Mouse (Mus musculus): ENCODE results near the gene Zfp598. TPM values are rescaled to one million over a fixed set of nuclear protein-coding genes. Genes with fewer than 3 reads are reported as not detected.
"Not testable (repeated sequence)": the region's sequence is repeated elsewhere in the genome, so short reads cannot be mapped to it uniquely, and the experiment has no call there.

Zfp598 gene
- polyA plus RNA-seq, 1 experiment, result 7.3 TPM

DNA sequence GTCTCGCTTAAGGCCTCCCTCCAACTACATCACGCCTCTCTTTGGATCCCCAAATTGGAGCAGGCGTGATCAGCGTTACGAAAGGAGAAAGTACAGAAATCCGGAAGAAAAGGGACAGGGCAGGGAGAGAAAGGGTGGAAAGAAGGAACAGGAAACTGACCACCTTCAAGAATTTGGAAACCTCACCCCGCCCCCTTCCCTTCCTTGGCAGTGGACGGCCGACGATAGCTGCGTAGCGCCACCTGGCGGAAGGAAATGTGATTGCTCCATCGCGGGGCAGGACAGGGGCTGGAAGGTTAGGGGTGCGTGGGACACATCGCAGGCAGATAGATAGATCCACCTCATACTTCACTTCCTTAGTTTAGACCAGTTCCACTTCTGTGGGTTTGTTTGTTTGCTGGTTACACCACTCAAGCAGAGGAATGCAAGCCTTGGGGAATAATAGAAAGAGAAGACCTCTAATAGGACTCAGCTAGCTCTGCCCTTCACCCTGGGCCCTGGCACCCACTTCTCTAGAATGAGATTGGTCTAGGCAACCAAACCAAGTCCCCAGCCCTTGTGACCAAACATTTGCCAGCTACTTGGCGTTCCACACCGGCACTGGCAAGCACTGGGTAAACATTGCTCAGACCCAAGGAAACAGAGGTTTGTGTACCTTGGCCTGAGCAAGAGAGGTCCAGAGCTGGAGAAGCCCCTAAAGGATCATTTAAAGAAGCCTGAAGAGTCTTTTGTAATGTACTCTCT, 15.3 kb upstream of the Zfp598 start:
- Histone ChIP-seq H3K9me3 (ENCODE audit: control insufficient read depth, low read length) (no peaks in the 10 kb centered on the region), H3K27me3 (ENCODE audit: control insufficient read depth) (peaks cover 79% of the 10 kb centered on the region), H3K4me1 (ENCODE audit: control insufficient read depth) (peaks cover 18% of the 10 kb centered on the region), H3K36me3 (ENCODE audit: control insufficient read depth) (no peaks in the 10 kb centered on the region), H3K4me3 (replicated peaks) (no peak overlapping the region)
- TF ChIP-seq TAL1 (IDR thresholded peaks at IDR 0.05; ENCODE audit: low read length), result no peak

DNA sequence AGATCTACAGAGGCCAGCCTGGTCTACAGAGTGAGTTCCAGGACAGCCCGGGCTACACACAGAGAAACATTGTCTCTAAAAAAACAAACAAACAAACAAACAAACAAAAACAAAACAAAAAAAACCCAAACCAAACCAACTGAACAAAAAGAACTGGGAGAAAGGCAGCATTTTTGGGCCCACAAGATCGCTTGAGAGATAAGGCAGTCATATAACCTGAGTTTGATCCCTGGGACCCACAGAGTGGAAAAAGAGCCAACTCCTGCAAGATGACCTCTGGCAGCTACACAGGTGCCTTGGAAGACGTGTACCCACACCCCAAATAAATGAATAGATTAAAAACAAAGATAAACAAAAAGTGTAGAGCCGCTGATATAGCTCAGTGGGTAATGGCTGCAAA, 14.5 kb upstream of the Zfp598 start:
- TF ChIP-seq GATA1 (IDR thresholded peaks at IDR 0.05; ENCODE audit: low read length) (peak; percentile 79), TAL1 (IDR thresholded peaks at IDR 0.05; ENCODE audit: low read length) (no peak)

DNA sequence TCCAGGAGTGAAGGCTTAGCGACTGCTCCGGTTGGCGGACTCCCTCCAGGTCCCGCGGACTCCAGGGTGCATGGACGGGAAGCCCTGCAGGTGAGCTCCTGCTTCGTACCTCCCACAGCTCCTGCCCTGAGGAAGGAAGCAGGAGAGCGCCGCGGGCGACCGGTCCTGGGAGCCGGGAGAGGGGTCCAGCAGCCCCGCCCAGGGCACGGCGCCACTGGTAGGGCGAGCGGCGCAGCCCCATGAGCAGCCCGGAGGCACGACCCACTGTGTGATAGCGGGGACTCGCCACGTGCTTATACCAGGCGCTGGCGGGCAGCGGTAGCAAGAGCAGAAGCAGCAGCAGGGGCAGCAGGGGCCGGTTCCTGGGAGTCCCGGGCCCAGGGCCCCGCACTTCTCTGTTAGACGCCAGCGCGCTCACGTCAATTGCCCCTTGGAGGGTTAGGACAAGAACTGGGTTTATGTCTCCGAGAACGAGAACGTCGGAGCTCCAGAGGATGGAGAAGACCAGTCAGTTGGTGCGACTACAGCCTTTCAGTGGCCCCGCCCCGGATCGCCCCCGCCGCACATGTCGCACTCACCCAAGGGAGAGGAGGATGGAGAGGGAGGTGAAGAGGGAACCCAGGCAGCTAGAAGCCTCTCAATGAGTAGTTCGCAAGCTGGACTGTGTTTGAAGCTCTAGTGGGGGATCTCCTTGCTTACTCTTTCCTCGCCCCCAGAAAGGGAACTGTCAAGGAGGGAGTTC, 11.3 kb upstream of the Zfp598 start, which contains the start of gene Npw:
Gene Npw (minus strand): TSS at position 441 of the 742 bp plus-strand sequence.
- Histone ChIP-seq H3K9me3 (ENCODE audit: control insufficient read depth, low read length) (no peaks in the 10 kb centered on the region), H3K27me3 (ENCODE audit: control insufficient read depth) (peaks cover 53% of the 10 kb centered on the region), H3K4me1 (ENCODE audit: control insufficient read depth) (peaks cover 9% of the 10 kb centered on the region), H3K36me3 (ENCODE audit: control insufficient read depth) (no peaks in the 10 kb centered on the region), H3K4me3 (replicated peaks) (no peak within 1 kb of the TSS)
- no peak for TF ChIP-seq GATA1 (IDR thresholded peaks at IDR 0.05; ENCODE audit: low read length)
- no peak for TF ChIP-seq TAL1 (IDR thresholded peaks at IDR 0.05; ENCODE audit: low read length)

More for the DNA sequence above, 14.5 kb upstream of the Zfp598 start:
- H3K4me1 ChIP-seq (ENCODE audit: control insufficient read depth), result peaks cover 11% of the 10 kb centered on the region
- no peaks in the 10 kb centered on the region for H3K9me3 ChIP-seq (ENCODE audit: control insufficient read depth, low read length)
- H3K4me3 ChIP-seq (replicated peaks), result no peak overlapping the region
- H3K36me3 ChIP-seq (ENCODE audit: control insufficient read depth), result no peaks in the 10 kb centered on the region
- H3K27me3 ChIP-seq (ENCODE audit: control insufficient read depth), result peaks cover 78% of the 10 kb centered on the region

DNA sequence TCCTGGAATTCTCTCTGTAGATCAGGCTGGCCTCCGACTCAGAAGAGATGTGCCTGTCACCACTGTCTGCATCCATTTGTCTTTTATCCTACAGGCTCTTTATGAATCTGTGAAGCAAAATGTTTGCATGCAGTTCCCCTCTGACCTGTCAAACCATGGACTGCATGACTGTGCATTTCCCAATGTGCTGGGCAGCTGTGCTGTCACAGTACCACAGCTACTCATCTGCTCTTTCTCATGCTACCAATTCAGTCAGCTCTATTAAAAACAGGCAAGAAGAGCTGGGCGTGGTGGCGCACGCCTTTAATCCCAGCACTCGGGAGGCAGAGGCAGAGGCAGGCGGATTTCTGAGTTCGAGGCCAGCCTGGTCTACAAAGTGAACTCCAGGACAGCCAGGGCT, 2.5 kb upstream of the Zfp598 start:
- H3K4me1 ChIP-seq (ENCODE audit: control insufficient read depth), result peaks cover 40% of the 10 kb centered on the region

DNA sequence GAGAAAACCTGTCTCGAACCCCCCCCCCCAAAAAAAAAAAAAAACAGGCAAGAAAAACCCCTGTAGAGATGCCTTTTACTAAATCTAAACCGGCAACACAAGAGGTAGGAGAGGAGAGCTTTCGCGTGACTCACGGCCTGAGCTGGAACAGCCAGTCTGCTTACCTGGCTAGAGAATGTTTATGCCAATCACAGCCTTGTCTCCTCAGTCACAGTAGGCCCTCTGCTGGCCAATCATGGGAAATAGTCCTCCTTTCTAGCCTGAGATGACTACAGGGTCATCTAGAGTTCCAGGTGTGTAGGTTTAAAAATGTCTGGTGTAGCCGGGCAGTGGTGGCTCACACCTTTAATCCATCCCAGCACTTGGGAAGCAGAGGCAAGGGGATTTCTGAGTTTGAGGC, 2.1 kb upstream of the Zfp598 start:
- TF ChIP-seq GATA1 (IDR thresholded peaks at IDR 0.05; ENCODE audit: low read length) (no peak), TAL1 (IDR thresholded peaks at IDR 0.05; ENCODE audit: low read length) (no peak)
- Histone ChIP-seq H3K27me3 (ENCODE audit: control insufficient read depth) (peaks cover 2% of the 10 kb centered on the region; the same call in 1 of the 2 replicates), H3K4me1 (ENCODE audit: control insufficient read depth) (peaks cover 44% of the 10 kb centered on the region), H3K36me3 (ENCODE audit: control insufficient read depth) (peaks cover 7% of the 10 kb centered on the region), H3K4me3 (replicated peaks) (no peak overlapping the region), H3K9me3 (ENCODE audit: control insufficient read depth, low read length) (no peaks in the 10 kb centered on the region)

More for the DNA sequence above, 2.5 kb upstream of the Zfp598 start:
- not testable (repeated sequence) for H3K27me3 ChIP-seq (ENCODE audit: control insufficient read depth); H3K9me3 ChIP-seq (ENCODE audit: control insufficient read depth, low read length); H3K36me3 ChIP-seq (ENCODE audit: control insufficient read depth); H3K4me3 ChIP-seq (replicated peaks)

DNA sequence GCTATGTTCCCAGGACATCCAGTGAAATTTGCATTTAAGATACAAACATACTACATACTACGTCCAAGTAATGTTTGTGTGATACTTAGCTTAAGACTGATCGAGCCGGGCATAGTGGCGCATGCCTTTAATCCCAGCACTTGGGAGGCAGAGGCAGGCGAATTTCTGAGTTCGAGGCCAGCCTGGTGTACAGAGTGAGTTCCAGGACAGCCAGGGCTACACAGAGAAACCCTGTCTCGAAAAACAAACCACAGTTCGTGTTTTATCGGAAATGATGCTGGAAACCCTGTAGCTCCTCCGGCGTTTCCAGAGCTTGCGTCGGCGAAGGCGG, 308 bp upstream of the Zfp598 start:
- H3K9me3 ChIP-seq (ENCODE audit: control insufficient read depth, low read length); H3K27me3 ChIP-seq (ENCODE audit: control insufficient read depth): not testable (repeated sequence)
- peak overlapping the region; percentile 100 for H3K4me3 ChIP-seq (replicated peaks)
- H3K36me3 ChIP-seq (ENCODE audit: control insufficient read depth), result peaks cover 20% of the 10 kb centered on the region
- H3K4me1 ChIP-seq (ENCODE audit: control insufficient read depth), result peaks cover 56% of the 10 kb centered on the region

DNA sequence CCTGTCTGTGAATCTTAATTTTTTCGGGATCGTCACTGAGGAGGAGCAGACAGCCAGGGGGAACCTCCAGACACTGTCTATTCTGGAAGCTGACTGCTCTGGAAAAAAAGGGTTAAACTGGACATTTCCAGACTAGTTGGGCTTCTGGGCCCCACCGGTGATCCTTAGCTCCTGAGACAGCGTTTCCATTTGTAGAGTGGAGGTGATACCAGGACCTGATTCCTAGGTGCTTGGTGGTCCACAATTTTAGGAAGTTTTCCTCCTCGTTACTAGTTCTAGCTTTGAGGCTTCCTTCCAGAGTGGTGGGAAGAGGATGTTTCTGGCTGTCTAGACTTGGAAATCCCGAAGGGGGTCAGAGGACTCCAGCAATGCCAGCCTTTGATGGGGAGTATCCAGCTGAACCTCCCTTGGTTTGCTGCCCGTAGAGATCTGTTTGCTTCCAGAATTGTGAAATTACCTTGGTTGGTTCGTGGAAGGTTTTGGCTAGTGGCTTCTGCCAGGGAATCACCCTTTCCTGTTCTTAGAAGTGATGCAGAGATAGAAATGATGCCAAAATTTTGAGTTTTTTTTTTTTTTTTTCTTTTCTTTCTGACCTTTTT, 858 bp downstream of the Zfp598 start:
- peaks cover 24% of the 10 kb centered on the region for H3K36me3 ChIP-seq (ENCODE audit: control insufficient read depth)
- no peak for TF ChIP-seq TAL1 (IDR thresholded peaks at IDR 0.05; ENCODE audit: low read length)
- no peak for TF ChIP-seq GATA1 (IDR thresholded peaks at IDR 0.05; ENCODE audit: low read length)
- H3K27me3 ChIP-seq (ENCODE audit: control insufficient read depth), result no peaks in the 10 kb centered on the region
- peak overlapping the region; percentile 100 for H3K4me3 ChIP-seq (replicated peaks)
- no peaks in the 10 kb centered on the region for H3K9me3 ChIP-seq (ENCODE audit: control insufficient read depth, low read length)
- H3K4me1 ChIP-seq (ENCODE audit: control insufficient read depth), result peaks cover 60% of the 10 kb centered on the region

DNA sequence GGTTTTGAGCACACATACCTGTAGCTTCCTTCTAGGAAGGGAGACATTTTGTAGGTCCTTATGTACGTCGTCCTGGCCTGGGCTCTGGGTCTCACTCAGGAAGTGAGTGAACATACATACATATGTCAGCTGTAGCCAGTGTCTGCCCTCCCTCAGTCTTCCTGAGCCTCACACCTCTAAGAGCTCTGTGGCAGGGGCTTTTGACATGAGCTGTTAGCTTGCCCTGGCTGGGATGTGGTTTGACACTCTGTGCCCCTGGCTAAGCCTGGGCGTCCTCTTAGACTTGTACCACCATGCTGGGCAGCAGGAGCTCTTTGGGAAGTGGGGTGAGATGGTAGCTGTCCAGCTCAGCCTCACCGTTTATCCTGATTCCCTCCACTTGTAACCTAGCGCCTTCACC, 1.9 kb downstream of the Zfp598 start:
- peaks cover 32% of the 10 kb centered on the region for H3K36me3 ChIP-seq (ENCODE audit: control insufficient read depth)
- H3K4me3 ChIP-seq (replicated peaks), result peak overlapping the region; percentile 100
- no peaks in the 10 kb centered on the region for H3K9me3 ChIP-seq (ENCODE audit: control insufficient read depth, low read length)
- no peaks in the 10 kb centered on the region for H3K27me3 ChIP-seq (ENCODE audit: control insufficient read depth)
- no peak for TF ChIP-seq GATA1 (IDR thresholded peaks at IDR 0.05; ENCODE audit: low read length)
- no peak for TF ChIP-seq TAL1 (IDR thresholded peaks at IDR 0.05; ENCODE audit: low read length)
- peaks cover 66% of the 10 kb centered on the region for H3K4me1 ChIP-seq (ENCODE audit: control insufficient read depth)

DNA sequence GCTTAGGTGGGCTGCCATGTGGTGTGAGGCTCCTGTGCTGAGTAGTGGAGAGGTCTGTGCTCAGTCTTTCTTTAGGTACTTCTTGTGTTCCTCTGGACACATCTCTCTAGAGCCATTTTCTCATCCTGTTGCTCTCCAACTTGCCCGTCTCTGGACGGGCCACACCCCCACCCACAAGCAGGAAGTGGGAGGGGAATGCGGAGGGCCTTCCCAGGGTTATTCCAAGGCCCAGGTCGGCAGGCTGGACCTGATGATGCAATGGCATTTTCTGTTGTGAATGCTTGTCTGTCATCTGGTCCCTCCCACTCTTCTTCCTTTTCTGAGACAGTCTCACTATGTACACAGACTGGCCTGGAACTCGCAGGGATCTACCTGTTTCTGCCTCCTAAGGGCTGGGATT, 2.7 kb downstream of the Zfp598 start:
- H3K27me3 ChIP-seq (ENCODE audit: control insufficient read depth), result no peaks in the 10 kb centered on the region
- H3K4me3 ChIP-seq (replicated peaks), result peak overlapping the region; percentile 12

More for the DNA sequence above, 2.7 kb downstream of the Zfp598 start:
- Histone ChIP-seq H3K36me3 (ENCODE audit: control insufficient read depth) (peaks cover 40% of the 10 kb centered on the region), H3K4me1 (ENCODE audit: control insufficient read depth) (peaks cover 70% of the 10 kb centered on the region), H3K9me3 (ENCODE audit: control insufficient read depth, low read length) (no peaks in the 10 kb centered on the region)
- TF ChIP-seq GATA1 (IDR thresholded peaks at IDR 0.05; ENCODE audit: low read length), result no peak
- TF ChIP-seq TAL1 (IDR thresholded peaks at IDR 0.05; ENCODE audit: low read length), result no peak

Measured in erythroblast, embryonic 14.5 days (primary cell).